Mouse (Mus musculus): ENCODE measurements around the gene Phykpl. TPM values are rescaled to one million over a fixed set of nuclear protein-coding genes. Genes with fewer than 3 reads are reported as not detected.

The Phykpl gene
- polyA plus RNA-seq, 2 experiments, result 10.1 to 10.7 TPM

GRCm38 (mm10) chr11:51638497-51638896 lies 53.9 kb downstream of the Phykpl start:
- Histone ChIP-seq H3K36me3 (replicated peaks; ENCODE audit: control insufficient read depth, insufficient read depth, low read depth) (no peaks in the 10 kb centered on the region), H3K9me3 (ENCODE audit: control insufficient read depth, low read length) (no peaks in the 10 kb centered on the region), H3K4me2 (ENCODE audit: low read depth) (peak overlapping the region; percentile 53), H3K4me3 (ENCODE audit: insufficient read depth in 1 of 2, low read depth in 2 of 2, low read length in 2 of 2) (peak overlapping the region in 1 of 2 experiments; percentile 5; a peak in 1 of 4 replicates), H3K27ac (no peak overlapping the region), H3K27me3 (ENCODE audit: control insufficient read depth, insufficient read depth, low read length) (no peaks in the 10 kb centered on the region), H3K9ac (replicated peaks) (no peak overlapping the region), H3K4me1 (replicated peaks; ENCODE audit: control insufficient read depth in 2 of 2, insufficient read depth in 2 of 2, low read length in 1 of 2) (peaks cover 0 to 21% of the 10 kb centered on the region in 2 experiments; a peak in 3 of 4 replicates)
- WGBS (ENCODE audit: insufficient replicate concordance), result 49% methylated on average over 5 of the region's 5 CpGs
- ATAC-seq (ENCODE audit: insufficient read depth) (no peak), DNase-seq (ENCODE audit: low read depth in 3 of 3, low spot score in 3 of 3) (no peak)
- TF ChIP-seq EP300 (IDR thresholded peaks at IDR 0.05; ENCODE audit: low read depth), result no peak
- no peak for TF ChIP-seq CTCF (IDR thresholded peaks at IDR 0.05; ENCODE audit: low read depth)

- H3K27ac ChIP-seq, result no peak overlapping the region
These were observed 56.2 kb downstream of the Phykpl start for GRCm38 (mm10) chr11:51640748-51641147.

GRCm38 (mm10) chr11:51643202-51643601 lies 58.6 kb downstream of the Phykpl start:
- ATAC-seq (ENCODE audit: insufficient read depth) (no peak), DNase-seq (ENCODE audit: low read depth in 3 of 3, low spot score in 3 of 3) (no peak)
- Histone ChIP-seq H3K9ac (replicated peaks) (no peak overlapping the region), H3K4me1 (replicated peaks; ENCODE audit: control insufficient read depth in 2 of 2, insufficient read depth in 2 of 2, low read length in 1 of 2) (peaks cover 0 to 2% of the 10 kb centered on the region in 2 experiments; a peak in 1 of 4 replicates), H3K4me2 (ENCODE audit: low read depth) (no peak overlapping the region), H3K27ac (no peak overlapping the region), H3K27me3 (ENCODE audit: control insufficient read depth, insufficient read depth, low read length) (no peaks in the 10 kb centered on the region), H3K4me3 (ENCODE audit: insufficient read depth in 1 of 2, low read depth in 2 of 2, low read length in 2 of 2) (no peak overlapping the region), H3K36me3 (replicated peaks; ENCODE audit: control insufficient read depth, insufficient read depth, low read depth) (no peaks in the 10 kb centered on the region), H3K9me3 (ENCODE audit: control insufficient read depth, low read length) (no peaks in the 10 kb centered on the region)
- 56% methylated on average over 9 of the region's 9 CpGs for WGBS (ENCODE audit: insufficient replicate concordance)
- no peak for TF ChIP-seq EP300 (IDR thresholded peaks at IDR 0.05; ENCODE audit: low read depth)
- no peak for TF ChIP-seq CTCF (IDR thresholded peaks at IDR 0.05; ENCODE audit: low read depth)

More at GRCm38 (mm10) chr11:51640748-51641147, 56.2 kb downstream of the Phykpl start:
- TF ChIP-seq CTCF (IDR thresholded peaks at IDR 0.05; ENCODE audit: low read depth), result no peak
- TF ChIP-seq EP300 (IDR thresholded peaks at IDR 0.05; ENCODE audit: low read depth), result no peak
- Histone ChIP-seq H3K9ac (replicated peaks) (no peak overlapping the region), H3K27me3 (ENCODE audit: control insufficient read depth, insufficient read depth, low read length) (no peaks in the 10 kb centered on the region), H3K36me3 (replicated peaks; ENCODE audit: control insufficient read depth, insufficient read depth, low read depth) (no peaks in the 10 kb centered on the region), H3K4me2 (ENCODE audit: low read depth) (no peak overlapping the region), H3K4me1 (replicated peaks; ENCODE audit: control insufficient read depth in 2 of 2, insufficient read depth in 2 of 2, low read length in 1 of 2) (peaks cover 0 to 12% of the 10 kb centered on the region in 2 experiments; a peak in 3 of 4 replicates), H3K9me3 (ENCODE audit: control insufficient read depth, low read length) (no peaks in the 10 kb centered on the region), H3K4me3 (ENCODE audit: insufficient read depth in 1 of 2, low read depth in 2 of 2, low read length in 2 of 2) (no peak overlapping the region)
- 76% methylated on average over 7 of the region's 7 CpGs for WGBS (ENCODE audit: insufficient replicate concordance)
- DNase-seq (ENCODE audit: low read depth in 3 of 3, low spot score in 3 of 3) (no peak), ATAC-seq (ENCODE audit: insufficient read depth) (no peak)

- Histone ChIP-seq H3K36me3 (replicated peaks; ENCODE audit: control insufficient read depth, insufficient read depth, low read depth) (no peaks in the 10 kb centered on the region), H3K27ac (no peak overlapping the region), H3K4me3 (ENCODE audit: insufficient read depth in 1 of 2, low read depth in 2 of 2, low read length in 2 of 2) (no peak overlapping the region), H3K27me3 (ENCODE audit: control insufficient read depth, insufficient read depth, low read length) (no peaks in the 10 kb centered on the region; the same call in 1 of the 2 replicates), H3K9ac (replicated peaks) (no peak overlapping the region), H3K9me3 (ENCODE audit: control insufficient read depth, low read length) (no peaks in the 10 kb centered on the region), H3K4me1 (replicated peaks; ENCODE audit: control insufficient read depth in 2 of 2, insufficient read depth in 2 of 2, low read length in 1 of 2) (no peaks in the 10 kb centered on the region), H3K4me2 (ENCODE audit: low read depth) (no peak overlapping the region)
- no peak for TF ChIP-seq CTCF (IDR thresholded peaks at IDR 0.05; ENCODE audit: low read depth)
- TF ChIP-seq EP300 (IDR thresholded peaks at IDR 0.05; ENCODE audit: low read depth), result no peak
- 48% methylated on average over 15 of the region's 15 CpGs for WGBS (ENCODE audit: insufficient replicate concordance)
- DNase-seq (ENCODE audit: low read depth in 3 of 3, low spot score in 3 of 3) (no peak), ATAC-seq (ENCODE audit: insufficient read depth) (no peak)
These were observed 59.2 kb downstream of the Phykpl start for GRCm38 (mm10) chr11:51643761-51644160.

- Histone ChIP-seq H3K9ac (replicated peaks) (no peak overlapping the region), H3K36me3 (replicated peaks; ENCODE audit: control insufficient read depth, insufficient read depth, low read depth) (no peaks in the 10 kb centered on the region), H3K4me1 (replicated peaks; ENCODE audit: control insufficient read depth in 2 of 2, insufficient read depth in 2 of 2, low read length in 1 of 2) (no peaks in the 10 kb centered on the region), H3K4me3 (ENCODE audit: insufficient read depth in 1 of 2, low read depth in 2 of 2, low read length in 2 of 2) (no peak overlapping the region), H3K27me3 (ENCODE audit: control insufficient read depth, insufficient read depth, low read length) (no peaks in the 10 kb centered on the region; the same call in none of the 2 replicates), H3K9me3 (ENCODE audit: control insufficient read depth, low read length) (no peaks in the 10 kb centered on the region), H3K27ac (no peak overlapping the region), H3K4me2 (ENCODE audit: low read depth) (no peak overlapping the region)
- DNase-seq (ENCODE audit: low read depth in 3 of 3, low spot score in 3 of 3), result no peak
- 26% methylated on average over 16 of the region's 16 CpGs for WGBS (ENCODE audit: insufficient replicate concordance)
- TF ChIP-seq EP300 (IDR thresholded peaks at IDR 0.05; ENCODE audit: low read depth) (no peak), CTCF (IDR thresholded peaks at IDR 0.05; ENCODE audit: low read depth) (no peak)
- ATAC-seq (ENCODE audit: insufficient read depth), result no peak
These were observed 59.7 kb downstream of the Phykpl start for GRCm38 (mm10) chr11:51644217-51644616.
